Mouse (Mus musculus): ENCODE data around the gene Spred2.

Spred2 gene

DNA sequence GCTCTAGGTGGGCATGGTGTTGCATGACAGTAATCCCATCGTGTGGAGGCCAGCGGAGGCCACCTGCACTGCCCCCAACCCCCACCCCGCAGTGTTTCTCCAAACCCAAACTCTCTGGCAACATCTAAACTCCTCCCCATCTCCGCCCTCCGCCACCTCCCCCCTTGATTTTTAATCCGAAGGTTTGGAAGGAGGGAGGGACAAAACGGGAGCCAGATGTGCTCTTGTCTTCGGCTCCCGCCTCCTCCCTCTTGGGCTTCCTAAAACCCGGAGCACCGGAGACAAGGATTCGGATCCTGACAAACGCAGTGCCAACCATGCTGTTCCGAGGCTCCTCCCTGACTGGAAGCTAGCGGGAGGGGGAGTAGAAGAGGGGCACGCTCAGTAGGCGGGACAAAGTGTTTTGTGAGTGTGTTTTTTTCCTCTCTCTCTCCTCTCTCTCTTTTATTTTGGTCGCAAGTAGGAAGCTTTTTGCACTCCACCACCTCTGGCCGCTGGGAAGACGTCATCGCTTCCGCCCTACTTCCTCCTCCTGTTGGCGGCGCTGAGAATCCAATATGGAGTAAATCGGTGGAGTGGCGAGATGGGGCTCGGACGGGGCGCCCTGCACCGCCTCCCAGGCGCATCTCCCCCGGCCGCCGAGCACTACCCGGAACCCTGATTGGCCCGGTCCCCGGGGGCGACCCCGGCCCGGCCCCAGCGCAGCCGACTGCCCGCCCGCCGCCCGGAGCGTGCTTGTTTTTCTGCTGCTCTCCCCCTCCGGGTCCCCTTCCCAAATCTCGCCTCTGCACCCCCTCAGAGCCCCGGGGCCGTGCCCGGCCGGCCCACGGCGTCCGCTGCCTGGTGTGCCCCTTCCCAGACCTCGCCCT lies at the start of gene Spred2:
Spred2 (plus strand) TSS at position 488 of the 869 bp plus-strand sequence.
- DNase-seq (ENCODE audit: low read depth, low spot score): peak; percentile 90

DNA sequence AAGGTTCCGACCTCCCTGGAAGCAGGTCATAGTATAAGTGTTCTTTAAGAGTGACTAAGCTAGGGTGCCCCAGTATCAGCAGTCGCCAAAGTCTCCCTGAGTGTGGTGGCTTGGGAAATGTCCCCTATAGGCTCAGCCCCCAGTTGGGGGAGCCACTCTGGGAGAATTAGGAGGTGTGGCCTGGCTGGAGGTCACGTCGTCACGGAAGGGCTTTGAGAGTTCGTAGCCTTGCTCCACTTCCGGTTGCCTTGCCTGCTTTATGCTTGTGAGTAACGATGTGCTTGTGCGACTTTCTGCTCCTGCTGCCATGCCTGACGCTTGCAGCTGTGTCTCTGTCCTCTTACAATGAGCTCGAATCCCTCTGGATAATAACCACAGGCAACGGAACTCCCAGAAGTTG lies 48.6 kb upstream of the Spred2 start:
- no peak for DNase-seq (ENCODE audit: low read depth, low spot score)

DNA sequence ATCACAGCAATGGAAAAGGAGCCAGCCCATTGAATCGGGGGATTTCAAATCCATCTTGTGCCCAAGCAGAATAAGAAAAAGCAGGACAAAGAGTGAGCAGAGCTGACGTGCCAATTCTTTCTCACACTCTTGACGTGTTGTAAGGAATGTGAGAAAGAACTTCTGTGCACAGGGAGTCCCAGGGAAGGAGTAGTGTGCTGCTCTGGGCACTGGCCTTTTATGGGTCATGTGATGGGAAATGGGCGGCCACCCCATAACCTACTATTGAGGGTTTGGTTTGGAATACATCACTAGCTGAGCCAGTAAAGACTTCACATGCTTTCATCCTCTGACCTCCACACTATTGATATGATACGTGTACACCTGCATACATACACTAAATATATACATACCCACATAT lies 48.2 kb upstream of the Spred2 start:
- no peak for DNase-seq (ENCODE audit: low read depth, low spot score)

DNA sequence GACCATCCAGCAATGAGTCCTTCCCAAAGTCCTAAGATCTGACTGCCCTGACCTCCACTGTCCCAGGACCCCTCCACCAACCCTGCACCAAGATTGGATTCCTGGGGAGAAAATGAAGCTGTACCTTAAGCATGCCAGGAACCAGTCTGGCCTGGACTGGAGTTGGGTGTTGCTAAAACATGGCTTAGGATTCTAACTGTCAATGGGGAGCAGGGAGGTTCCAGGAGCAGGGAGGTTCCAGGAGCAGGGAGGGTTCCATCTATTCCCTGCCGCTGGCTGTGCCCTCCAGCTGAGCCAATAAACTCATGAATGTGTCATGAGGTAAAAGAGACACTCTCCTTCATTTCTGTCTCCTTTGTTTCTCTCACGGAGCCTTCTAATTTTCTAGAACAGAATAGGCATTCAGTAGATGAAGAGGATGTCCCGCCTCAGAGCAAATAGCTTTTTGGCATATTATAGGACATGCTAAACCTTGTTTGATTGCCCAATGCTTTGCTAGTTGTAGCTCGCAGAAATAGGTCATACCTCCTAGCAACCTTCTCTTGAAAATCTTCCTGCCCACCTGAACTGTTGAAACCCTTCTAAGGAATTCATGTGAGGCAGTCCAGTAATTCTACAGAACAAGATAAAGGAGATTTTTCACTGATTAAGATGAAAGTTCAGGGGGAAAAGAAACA lies 46.8 kb upstream of the Spred2 start:
- no peak for DNase-seq (ENCODE audit: low read depth, low spot score)

DNA sequence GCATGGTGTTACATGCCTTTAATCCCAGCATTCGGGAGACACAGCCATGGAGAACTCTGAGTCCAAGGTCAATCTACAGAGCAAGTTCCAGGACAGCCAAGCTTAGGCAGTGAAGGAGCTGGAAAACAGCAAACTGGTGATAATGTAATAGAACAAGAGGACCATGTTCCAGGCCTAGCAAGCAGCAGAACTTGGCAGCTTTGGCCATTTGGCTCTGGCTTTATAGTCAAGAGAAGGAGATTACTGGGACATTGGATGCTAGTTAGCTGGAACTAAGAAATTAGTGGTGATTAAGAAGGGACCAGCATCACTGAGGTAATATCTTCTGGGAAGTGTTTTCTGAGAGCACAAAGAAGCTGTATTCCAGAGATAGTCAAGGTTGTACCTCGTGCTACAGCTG lies 42.8 kb upstream of the Spred2 start:
- DNase-seq (ENCODE audit: low read depth, low spot score): no peak

DNA sequence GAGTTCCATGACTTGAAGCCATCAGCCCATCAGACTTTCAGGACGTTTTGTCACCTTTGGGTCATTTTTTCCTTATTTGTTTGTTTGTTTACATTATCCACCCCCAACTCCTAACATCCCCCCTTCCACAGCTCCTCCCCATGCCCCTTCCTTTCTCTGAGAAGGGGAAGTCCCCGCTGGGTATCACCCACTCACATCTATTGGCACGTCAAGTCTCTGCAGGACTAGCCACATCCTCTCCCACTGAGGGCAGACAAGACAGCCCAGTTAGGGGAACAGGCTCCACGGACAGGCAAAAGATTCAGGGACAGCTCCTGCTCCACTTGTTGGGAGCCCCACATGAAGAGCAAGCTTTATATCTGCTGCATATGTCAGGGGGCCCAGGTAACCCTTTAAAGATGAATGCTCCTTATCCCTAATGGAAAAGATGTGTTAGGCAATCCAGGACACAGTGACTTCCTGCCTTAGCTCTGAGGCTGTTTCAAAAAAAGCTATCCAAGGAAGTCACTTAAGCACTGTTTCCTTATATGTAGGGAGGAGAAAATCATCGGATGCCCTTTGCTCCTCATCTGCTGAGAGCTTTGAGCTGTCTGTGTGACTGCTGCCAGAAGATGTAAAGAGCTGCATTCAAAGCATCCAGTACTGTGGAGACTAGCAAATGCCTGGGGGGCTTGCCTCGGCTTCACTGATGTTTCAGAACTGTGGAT lies 33.3 kb upstream of the Spred2 start:
- no peak for DNase-seq (ENCODE audit: low read depth, low spot score)

DNA sequence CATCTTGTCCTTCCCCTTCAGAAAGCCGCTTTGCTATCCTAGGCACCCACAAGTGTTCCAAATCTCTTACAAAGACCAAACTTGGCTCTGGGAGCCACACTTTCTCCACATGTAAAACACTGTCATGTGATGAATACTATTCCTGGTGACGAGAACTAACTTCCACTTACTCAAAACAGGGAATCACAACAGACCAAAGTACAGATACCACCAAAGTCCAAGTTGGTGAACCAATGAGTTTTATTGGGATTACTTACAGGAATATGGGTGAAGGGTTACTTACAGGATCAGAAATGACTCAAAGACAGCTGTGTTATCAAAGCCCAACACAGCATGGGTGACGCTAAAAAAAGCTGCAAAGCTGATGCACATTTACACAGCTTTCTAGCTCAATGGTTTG lies 30.9 kb upstream of the Spred2 start:
- DNase-seq (ENCODE audit: low read depth, low spot score): no peak

DNA sequence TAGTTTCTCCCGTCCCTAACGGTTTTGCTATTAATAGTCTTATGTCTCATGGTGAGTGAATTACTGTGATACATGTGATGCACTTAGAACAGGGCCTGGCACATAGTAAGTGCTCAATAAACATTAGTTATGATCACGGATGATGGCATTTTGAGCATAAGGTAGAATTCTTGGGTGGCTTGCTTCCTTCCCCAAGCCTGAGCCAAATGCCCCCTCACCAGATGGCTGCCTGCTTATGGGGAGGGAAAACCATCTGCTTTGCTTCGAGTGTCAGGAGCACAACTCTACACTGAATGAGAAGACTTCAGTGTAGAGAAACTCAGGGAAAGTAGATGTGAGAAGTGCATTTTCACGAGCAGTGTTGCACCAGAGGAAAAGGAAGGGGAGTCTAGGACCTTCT lies 24.6 kb upstream of the Spred2 start:
- no peak for DNase-seq (ENCODE audit: low read depth, low spot score)

DNA sequence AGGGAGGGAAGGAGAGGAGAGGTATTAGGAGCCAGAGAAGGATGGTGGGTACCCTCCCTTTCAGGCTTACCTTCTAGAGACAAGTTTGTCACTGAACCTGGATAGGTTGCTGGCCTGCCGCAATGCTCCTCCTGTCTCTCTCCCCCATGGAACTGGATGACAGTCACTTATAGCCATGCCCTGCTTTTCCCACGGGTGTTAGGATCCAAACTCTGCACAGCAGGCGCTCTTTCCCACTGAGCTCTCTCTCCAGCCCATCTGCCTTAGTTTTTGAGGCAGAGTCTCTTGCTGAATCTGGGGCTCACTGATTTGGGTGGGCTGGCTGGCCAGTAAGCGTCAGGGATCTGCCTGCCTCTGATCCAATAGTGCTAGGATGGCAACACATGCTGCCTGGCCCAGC lies 23.5 kb upstream of the Spred2 start:
- DNase-seq (ENCODE audit: low read depth, low spot score): no peak

DNA sequence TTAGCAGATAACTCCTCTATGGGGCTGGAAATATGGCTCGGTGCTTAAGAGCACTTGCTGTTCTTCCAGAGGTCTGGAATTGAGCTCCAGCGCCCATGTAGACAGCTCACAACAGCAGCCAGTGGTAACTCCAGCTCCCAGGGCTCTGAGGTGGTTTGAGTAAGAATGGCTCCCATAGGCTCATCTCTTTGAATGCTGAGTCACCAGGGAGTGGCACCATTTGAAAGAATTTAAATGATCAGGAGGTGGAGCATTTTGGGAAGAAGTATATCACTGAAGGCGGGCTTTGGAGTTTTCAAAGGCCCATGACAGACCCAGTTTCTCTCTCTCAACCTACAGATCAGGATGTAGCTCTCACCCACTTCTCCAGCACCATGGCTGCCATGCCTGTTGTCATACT lies 13.0 kb upstream of the Spred2 start:
- no peak for DNase-seq (ENCODE audit: low read depth, low spot score)

DNA sequence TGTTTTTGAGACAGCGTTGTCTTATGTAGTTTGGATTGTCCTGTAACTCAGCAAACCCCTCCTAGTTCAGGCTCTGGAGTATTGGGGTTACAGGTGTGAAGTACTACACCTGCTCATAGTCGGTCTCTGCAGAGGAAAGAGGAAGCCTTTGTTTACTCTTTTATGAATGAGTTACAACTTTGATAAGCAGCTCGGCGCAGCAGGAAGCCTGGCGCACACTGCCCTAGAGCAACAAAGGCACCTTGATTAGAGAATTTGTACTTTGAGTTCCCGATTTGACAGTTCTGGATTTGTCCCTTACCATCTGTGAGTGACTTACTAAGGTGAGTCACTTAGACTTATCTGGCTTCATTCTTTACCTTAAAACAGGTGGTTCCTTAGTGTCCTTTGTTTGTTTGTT lies 12.0 kb upstream of the Spred2 start:
- DNase-seq (ENCODE audit: low read depth, low spot score): no peak

DNA sequence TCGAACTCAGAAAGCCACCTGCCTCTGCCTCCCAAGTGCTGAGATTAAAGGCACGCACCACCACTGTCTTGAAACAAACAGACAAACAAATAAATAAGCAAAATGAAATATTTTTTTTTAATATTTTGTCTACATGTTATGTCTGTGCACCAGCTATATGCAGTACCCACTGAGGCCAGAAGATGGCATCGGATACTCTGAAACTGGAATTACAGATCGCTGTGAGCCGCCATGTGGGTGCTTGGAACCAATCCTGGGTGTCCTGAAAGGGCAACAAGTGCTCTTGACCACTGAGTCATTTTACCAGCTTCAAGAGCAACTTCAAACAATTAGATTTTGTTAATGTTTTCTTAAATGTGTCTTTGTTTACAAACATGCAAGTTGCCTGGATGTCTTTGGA lies 11.5 kb upstream of the Spred2 start:
- DNase-seq (ENCODE audit: low read depth, low spot score): no peak

DNA sequence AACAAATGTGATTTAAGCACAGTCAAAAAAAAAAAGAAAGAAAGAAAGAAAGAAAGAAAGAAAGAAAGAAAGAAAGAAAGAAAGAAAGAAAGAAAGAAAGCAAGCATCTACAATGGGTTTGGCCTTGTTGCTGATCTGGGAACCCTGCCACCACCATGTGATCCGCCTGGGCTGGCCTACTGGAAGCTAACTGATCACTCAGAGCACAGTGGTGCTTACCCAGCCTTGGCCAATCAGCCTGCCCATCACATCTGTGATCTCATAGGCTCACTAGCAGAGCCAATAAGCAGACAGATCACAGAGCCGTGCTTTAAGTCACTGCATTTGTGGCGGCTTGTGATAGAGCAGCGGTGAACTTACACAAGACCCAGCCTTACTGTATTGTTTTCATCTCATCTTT lies 10.4 kb upstream of the Spred2 start:
- DNase-seq (ENCODE audit: low read depth, low spot score): peak; percentile 27

DNA sequence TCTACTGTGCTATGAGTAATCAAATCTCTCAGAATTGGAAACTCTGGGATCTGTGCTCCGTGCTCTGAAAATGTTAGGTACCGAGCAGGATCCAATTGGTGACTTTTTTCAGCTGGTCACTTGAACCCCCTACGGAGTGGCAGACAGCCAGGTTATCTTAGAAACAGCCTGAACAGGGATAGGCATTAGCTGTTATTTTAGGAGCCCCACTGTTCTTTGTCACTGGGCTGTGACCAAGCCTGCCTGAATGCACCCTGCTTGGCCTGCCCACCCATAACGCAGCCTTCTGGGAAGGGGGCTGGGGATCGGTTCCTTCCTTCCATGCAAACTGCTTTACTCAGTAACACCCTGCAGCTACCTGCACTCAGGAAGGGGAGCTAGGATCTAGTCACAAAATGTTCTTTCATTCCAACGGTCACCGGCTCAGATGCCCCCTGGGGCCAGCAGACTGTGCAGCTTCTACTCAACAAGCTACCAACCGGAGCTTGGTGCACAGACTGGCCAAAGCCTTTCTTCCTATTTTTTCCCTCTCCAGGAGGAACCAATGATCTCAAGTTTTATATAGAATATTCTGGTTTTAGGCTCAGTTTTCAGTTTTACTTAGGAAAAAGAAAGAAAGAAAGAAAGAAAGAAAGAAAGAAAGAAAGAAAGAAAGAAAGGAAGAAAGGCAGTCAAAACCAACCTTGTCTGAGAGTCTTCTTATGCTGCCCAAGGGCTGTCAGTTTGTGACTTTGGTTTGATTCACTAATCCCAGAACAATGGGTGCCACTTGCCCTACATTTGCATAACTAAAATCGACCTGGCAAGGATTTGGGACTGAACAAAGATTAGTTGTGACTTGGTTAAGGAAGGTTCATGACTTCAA lies 6.6 kb upstream of the Spred2 start:
- no peak for DNase-seq (ENCODE audit: low read depth, low spot score)

DNA sequence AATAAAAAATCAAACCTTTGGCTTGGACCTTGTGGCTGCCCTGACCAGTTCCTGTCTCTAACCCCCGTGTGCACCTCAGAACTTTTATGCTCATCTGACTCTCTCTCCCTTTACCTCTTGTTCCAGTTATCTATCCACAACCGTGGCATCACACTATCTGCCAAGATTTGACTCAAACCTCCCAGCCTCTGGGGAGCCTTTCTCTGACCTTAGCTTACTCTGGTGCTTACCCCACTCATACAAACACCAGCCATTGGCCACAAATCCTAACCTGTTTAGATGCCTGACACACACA lies 6.0 kb upstream of the Spred2 start:
- no peak for DNase-seq (ENCODE audit: low read depth, low spot score)

DNA sequence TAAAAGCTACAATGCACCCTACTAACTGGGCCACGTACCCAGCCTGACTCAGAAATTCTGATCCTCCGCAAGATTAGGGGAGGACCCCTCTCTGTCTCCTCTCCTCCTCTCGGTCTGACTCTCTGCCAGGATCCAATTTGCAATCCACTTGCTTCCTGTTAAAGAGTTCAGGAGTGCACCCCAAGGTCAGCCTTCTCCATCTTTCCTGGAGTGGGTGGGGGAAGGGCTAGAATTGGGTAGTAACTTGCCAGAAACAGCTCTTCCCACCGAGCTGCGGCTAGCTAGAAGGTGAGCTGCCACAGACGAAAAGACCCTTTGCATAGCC lies 4.8 kb upstream of the Spred2 start:
- DNase-seq (ENCODE audit: low read depth, low spot score): no peak

DNA sequence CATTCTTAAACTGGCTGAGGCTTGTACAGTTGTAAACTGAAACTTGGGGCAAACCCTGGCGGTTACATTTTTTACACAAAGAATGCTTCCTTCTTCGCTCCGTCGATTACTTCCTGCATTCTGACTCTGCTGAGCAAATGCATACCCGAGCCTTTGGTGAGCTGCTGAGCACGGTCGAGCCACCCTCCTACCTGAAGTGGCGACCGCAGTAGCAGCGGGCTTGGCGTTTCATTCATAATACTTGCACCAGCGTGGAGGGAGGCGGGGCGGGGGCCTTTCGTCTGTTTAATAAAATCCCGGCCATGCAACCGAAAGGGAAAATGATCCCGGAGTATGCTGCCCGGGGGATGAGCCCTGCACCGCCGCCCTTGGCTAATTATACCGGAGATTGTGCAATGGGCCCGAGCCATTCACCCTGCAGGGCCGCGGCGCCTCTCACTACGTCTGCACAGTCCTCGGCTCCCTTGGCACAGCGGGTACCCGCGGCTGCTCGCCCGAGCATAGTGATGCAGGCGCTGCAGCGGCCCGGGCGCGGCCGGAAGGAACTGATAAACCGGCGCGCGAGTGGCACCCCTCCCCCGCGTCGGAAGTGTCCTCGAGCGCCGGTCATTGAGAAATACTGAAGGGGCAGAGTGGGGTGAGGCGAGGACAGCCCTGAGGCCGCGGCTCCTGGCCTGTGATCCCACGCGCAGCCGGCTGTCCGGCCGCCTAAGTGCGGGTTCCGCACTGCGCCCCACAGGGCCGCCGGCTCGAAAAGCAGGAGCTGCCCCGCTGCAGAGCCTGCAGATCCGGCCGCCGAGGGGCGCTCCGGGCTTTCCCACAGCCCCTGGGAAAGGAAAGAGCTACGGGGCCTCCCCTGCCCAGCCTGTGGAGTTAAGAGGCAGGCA lies 4.1 kb upstream of the Spred2 start:
- peak; percentile 69 for DNase-seq (ENCODE audit: low read depth, low spot score)

DNA sequence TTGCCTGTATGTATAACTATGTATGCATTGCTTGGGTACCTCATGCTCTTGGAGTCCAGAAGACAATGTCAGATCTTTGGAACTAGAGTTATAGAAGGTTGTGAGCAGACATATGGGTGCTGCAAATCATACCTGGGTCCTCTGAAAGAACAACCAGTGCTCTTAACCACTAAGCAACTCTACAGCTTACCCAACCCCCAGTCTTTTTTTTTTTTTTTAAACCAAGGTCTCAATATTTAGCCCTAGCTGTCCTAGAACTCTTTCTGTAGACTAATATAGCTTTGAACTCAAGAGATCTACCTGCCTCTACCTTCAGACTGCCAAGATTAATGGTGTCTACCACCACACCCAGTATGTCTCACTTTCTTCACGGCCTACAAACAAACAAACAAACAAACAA lies 2.5 kb upstream of the Spred2 start:
- no peak for DNase-seq (ENCODE audit: low read depth, low spot score)

DNA sequence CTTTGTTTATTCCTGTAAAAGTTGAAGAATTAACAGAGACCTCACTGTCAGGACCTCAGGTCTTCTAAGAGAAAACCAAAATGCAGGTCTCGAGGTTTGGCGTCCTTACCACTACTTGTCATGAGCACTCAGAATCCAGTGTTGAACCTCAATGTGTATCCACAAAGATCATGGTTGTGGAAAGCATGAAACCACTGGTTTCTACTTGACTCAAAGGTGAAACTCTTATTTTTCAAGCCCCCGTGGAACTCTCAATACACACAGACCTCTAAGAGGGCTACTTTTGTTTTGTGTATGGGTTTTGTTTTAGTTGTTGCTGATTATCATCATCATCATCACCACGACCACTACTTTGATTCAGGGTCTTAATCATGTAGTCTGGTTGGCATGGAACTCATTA lies 2.0 kb upstream of the Spred2 start:
- no peak for DNase-seq (ENCODE audit: low read depth, low spot score)

DNA sequence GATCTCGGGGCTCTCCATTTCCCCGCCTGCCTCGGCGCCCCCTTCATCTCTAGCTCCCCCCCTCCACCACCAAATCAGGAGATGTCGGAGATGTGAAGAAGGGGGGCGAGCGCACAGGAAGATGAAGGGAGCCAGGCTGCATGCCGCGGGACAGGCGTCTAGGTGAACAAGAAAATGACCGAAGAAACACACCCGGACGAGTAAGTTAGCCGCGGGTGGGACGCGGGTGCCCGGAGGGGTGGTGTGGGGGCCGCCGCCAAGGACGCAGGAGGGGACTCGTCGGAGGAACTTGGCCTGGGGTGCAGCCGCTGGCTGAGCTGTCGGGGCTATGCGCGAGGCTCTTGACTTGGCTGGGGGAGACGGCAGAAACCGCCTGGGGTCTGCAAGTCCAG lies 578 bp downstream of the Spred2 start:
- DNase-seq (ENCODE audit: low read depth, low spot score): peak; percentile 13
